Mouse (Mus musculus) myocyte (in vitro differentiated cells): ENCODE data around the gene R3hcc1l. TPM values are rescaled to one million over a fixed set of nuclear protein-coding genes. Genes with fewer than 3 reads are reported as not detected.

Source experiments
- H3K27me3 ChIP-seq: one replicate; pipeline ENCODE4 v1.6.1; 2011; ENCODE audit not compliant: control insufficient read depth, insufficient read depth, insufficient read length
- H3K36me3 ChIP-seq: one replicate; pipeline ENCODE4 v1.6.1; 2011; ENCODE audit not compliant: control insufficient read depth, insufficient read depth
- H3K4me2 ChIP-seq: one replicate; pipeline ENCODE4 v1.6.1; 2011; ENCODE audit warnings: low read depth, control low read depth
- H3K4me3 ChIP-seq: one replicate; pipeline ENCODE4 v1.5.1; 2011; ENCODE audit warnings: mild to moderate bottlenecking, control low read depth, moderate library complexity
- H3K79me2 ChIP-seq: one replicate; pipeline ENCODE4 v1.6.1; 2011; ENCODE audit not compliant: control insufficient read depth, insufficient read depth
- H3ac ChIP-seq: one replicate; pipeline ENCODE4 v1.6.1; 2011; ENCODE audit not compliant: control insufficient read depth, insufficient read length
- CEBPB ChIP-seq: IDR thresholded peaks from 2 replicates; pipeline ENCODE4 v1.6.1; 2011; ENCODE audit warnings: mild to moderate bottlenecking, moderate library complexity; ENCODE audit not compliant: poor library complexity, insufficient read depth, severe bottlenecking
- E2F4 ChIP-seq: IDR thresholded peaks from one replicate; pipeline ENCODE4 v1.6.1; 2011; ENCODE audit warnings: mild to moderate bottlenecking, control low read depth, moderate library complexity; ENCODE audit not compliant: insufficient read depth
- MAX ChIP-seq: IDR thresholded peaks from one replicate; pipeline ENCODE4 v1.6.1; 2011; ENCODE audit warnings: low read depth, mild to moderate bottlenecking, control low read depth
- MYOD1 ChIP-seq, 3 experiments: IDR thresholded peaks; one replicate each; pipeline ENCODE4 v1.6.1; 2011; ENCODE audit warnings: control low read depth in 2 of 3, low read depth in 2 of 3, mild to moderate bottlenecking in 2 of 3, moderate library complexity in 1 of 3; ENCODE audit not compliant: insufficient read length in 2 of 3, control insufficient read depth in 1 of 3
- MYOG ChIP-seq, 3 experiments: IDR thresholded peaks; one replicate each; pipeline ENCODE4 v1.6.1; 2011; ENCODE audit warnings: control low read depth in 2 of 3, low read depth in 2 of 3, mild to moderate bottlenecking in 2 of 3; ENCODE audit not compliant: insufficient read length in 2 of 3, control insufficient read depth in 1 of 3, insufficient read depth in 1 of 3
- POLR2A ChIP-seq: IDR thresholded peaks from one replicate; pipeline ENCODE4 v1.6.1; 2011; ENCODE audit warnings: low read depth, mild to moderate bottlenecking, control low read depth, moderate library complexity; ENCODE audit not compliant: insufficient read length
- POLR2AphosphoS2 ChIP-seq: IDR thresholded peaks from one replicate; pipeline ENCODE4 v1.6.1; 2011; ENCODE audit warnings: low read depth, control low read depth; ENCODE audit not compliant: insufficient read length
- REST ChIP-seq: IDR thresholded peaks from one replicate; pipeline ENCODE4 v1.6.1; 2011; ENCODE audit warnings: mild to moderate bottlenecking, control low read depth, moderate library complexity; ENCODE audit not compliant: insufficient read depth, insufficient read length
- SRF ChIP-seq: IDR thresholded peaks from one replicate; pipeline ENCODE4 v1.6.1; 2011; ENCODE audit warnings: low read depth; ENCODE audit not compliant: control insufficient read depth, insufficient read length
- TCF12 ChIP-seq: IDR thresholded peaks from one replicate; pipeline ENCODE4 v1.6.1; 2011; ENCODE audit warnings: mild to moderate bottlenecking, control low read depth; ENCODE audit not compliant: poor library complexity, insufficient read depth, severe bottlenecking
- TCF3 ChIP-seq: IDR thresholded peaks from one replicate; pipeline ENCODE4 v1.6.1; 2011; ENCODE audit warnings: low read depth, control low read depth; ENCODE audit not compliant: insufficient read length
- USF1 ChIP-seq: IDR thresholded peaks from one replicate; pipeline ENCODE4 v1.6.1; 2011; ENCODE audit warnings: low read depth, mild to moderate bottlenecking, control low read depth, moderate library complexity
- polyA plus RNA-seq: library from polyadenylated mRNA; unstranded; fragments of >200 nt; fragmentation: generic; extraction: Trizol; gene quantifications from one replicate; pipeline ENCODE4 v1.2.1, GENCODE M21; 2012; ENCODE audit warnings: missing spikeins

Gene R3hcc1l
- polyA plus RNA-seq, 1 experiment: 3.8 TPM

DNA sequence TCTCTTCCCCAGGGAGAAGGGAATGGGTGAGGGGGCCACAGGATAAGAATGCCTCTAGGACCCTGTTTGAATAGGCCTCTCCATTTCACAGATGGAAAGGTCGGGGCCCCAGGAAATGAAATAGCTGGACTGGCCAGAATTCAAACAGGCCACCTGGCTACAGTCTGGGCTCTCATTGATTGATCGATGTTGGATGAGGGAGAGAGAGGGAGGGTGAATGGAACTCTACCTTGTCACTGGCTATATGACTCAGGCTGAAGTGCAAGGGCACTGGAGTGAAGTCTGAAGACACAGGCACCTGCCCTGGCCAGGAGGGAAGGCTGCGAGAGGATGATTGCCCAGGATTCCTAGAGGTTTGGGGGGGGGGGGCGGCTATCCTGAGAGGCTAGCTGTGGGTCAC is 93.2 kb downstream of the R3hcc1l start:
- H3K27me3 ChIP-seq: no peaks in the 10 kb centered on the region
- no peak overlapping the region for H3ac ChIP-seq
- peak overlapping the region; percentile 21 for H3K4me3 ChIP-seq
- no peaks in the 10 kb centered on the region for H3K36me3 ChIP-seq
- no peaks in the 10 kb centered on the region for H3K79me2 ChIP-seq
- no peak overlapping the region for H3K4me2 ChIP-seq
- no peak for TF ChIP-seq REST
- TF ChIP-seq MYOD1 (IDR thresholded peaks at IDR 0.05; ENCODE audit: control insufficient read depth in 1 of 3, insufficient read length in 2 of 3, low read depth in 2 of 3): no peak
- no peak for TF ChIP-seq MAX
- no peak for TF ChIP-seq TCF12
- TF ChIP-seq POLR2AphosphoS2: no peak
- no peak for TF ChIP-seq MYOG (IDR thresholded peaks at IDR 0.05; ENCODE audit: control insufficient read depth in 1 of 3, insufficient read depth in 1 of 3, insufficient read length in 2 of 3, low read depth in 2 of 3)
- TF ChIP-seq TCF3: no peak
- no peak for TF ChIP-seq CEBPB
- no peak for TF ChIP-seq USF1
- TF ChIP-seq E2F4: no peak
- TF ChIP-seq SRF: no peak

DNA sequence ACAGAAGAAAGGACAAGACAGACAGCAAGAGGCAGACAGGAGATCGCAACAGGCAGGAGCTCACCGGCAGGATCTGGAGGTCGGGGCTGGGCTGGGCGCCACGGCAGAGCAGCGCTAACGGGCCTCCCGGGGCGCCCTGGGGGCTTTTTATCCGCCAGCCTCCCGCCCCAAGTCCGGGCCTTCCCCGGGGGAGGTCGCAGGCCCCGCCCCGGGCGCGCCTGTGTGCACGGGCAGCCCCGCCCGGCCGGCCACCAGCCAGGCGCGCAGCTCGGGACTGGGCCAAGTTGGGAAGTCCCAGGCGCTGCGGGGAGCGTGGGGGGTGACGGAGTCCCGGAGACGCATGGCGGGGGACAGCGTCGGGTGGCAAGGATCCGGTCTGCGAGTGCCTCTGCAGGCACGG is 94.1 kb downstream of the R3hcc1l start, which contains the start of gene Loxl4:
Loxl4 (minus strand) TSS at position 160 of the 400 bp plus-strand sequence.
- Histone ChIP-seq H3K36me3 (no peaks in the 10 kb centered on the region), H3K27me3 (peaks cover under 1% of the 10 kb centered on the region)
- TF ChIP-seq REST (no peak), SRF (no peak), MYOG (IDR thresholded peaks at IDR 0.05; ENCODE audit: control insufficient read depth in 1 of 3, insufficient read depth in 1 of 3, insufficient read length in 2 of 3, low read depth in 2 of 3) (peak in 1 of 3 experiments; percentile 32)

DNA sequence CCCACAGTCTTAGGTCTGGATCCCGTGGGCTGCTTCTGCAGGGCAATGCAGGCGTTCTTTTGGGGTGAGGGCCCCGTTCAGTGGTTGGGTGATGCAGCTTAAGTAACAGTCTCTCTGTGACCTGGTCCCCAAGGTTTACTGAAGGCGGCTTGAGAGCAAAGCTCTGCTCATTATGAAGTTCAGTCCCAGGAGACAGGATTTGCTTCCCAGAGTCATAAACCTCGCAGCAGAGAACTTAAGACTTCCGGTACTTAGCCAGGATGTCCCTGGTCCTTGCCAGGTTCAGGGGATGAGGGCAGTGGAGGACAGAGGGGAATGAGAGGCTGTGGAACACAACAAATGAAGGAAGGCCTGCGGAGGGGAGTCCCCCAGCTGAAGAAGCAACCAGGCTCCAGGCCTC is 94.6 kb downstream of the R3hcc1l start:
- Histone ChIP-seq H3K4me3 (peak overlapping the region; percentile 21), H3K4me2 (peak overlapping the region; percentile 92), H3K79me2 (no peaks in the 10 kb centered on the region), H3ac (no peak overlapping the region), H3K36me3 (no peaks in the 10 kb centered on the region), H3K27me3 (peaks cover 4% of the 10 kb centered on the region)
- TF ChIP-seq POLR2AphosphoS2 (no peak), POLR2A (no peak), SRF (no peak), REST (no peak), USF1 (no peak), CEBPB (no peak), TCF12 (no peak), MYOG (IDR thresholded peaks at IDR 0.05; ENCODE audit: control insufficient read depth in 1 of 3, insufficient read depth in 1 of 3, insufficient read length in 2 of 3, low read depth in 2 of 3) (no peak), MAX (no peak), TCF3 (no peak), MYOD1 (IDR thresholded peaks at IDR 0.05; ENCODE audit: control insufficient read depth in 1 of 3, insufficient read length in 2 of 3, low read depth in 2 of 3) (no peak), E2F4 (no peak)

More for the DNA sequence above, 94.1 kb downstream of the R3hcc1l start, which contains the start of gene Loxl4:
- H3ac ChIP-seq: no peak within 1 kb of the TSS
- peak within 1 kb of the TSS; percentile 21 for H3K4me3 ChIP-seq
- peak within 1 kb of the TSS; percentile 92 for H3K4me2 ChIP-seq
- H3K79me2 ChIP-seq: no peaks in the 10 kb centered on the region

DNA sequence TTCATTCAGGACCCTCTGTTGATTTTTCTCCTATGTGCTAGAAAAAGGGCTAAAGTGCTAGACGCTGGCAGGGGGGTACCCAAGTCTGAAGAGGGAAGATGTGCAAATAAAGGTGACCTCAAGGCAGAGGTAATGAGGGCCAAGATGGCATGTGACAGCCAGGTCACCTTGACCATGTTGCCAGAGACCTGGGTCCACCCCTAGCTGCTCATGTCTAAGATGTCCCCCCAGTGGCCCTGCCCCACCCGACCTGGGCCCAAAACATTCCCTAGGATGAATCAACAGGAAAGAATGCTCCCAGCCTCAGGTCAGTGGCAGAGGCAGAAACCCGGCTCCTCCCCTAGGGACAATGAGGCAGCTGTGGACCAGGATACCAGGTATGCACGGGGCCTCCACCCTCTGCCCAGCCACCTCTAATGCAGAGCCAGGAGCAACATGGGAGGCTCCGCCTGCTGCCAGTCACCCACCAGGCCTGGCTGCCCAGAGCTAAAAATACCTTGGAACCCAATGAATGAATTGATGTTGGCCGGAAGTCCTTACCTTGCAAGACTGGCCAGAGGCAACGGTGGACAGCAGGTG is 95.2 kb downstream of the R3hcc1l start:
- TF ChIP-seq CEBPB (no peak), USF1 (no peak), E2F4 (no peak), MAX (no peak), POLR2A (no peak), POLR2AphosphoS2 (no peak), TCF3 (no peak), SRF (no peak)
- Histone ChIP-seq H3K4me2 (peak overlapping the region; percentile 92), H3K27me3 (peaks cover 4% of the 10 kb centered on the region), H3K36me3 (no peaks in the 10 kb centered on the region), H3K79me2 (no peaks in the 10 kb centered on the region), H3K4me3 (peak overlapping the region; percentile 21), H3ac (no peak overlapping the region)

DNA sequence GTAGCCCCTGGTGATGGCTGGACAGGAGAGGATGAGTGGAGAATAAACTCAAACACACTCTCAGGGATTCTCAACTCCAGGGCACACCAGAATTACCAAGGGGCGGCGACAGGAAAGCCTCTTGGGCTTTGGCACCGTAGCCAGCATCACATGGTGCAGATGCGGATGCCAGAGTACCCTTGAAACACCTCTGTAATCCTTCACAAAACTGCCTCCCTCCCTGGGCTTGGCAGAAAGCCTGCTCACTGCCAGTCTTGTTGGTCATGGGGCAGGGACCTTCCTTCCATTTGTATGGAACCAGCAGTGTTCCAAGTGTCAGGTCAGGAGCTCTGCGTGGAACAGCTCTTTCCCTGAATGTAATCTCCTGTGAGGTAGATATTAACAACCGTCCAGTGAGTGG is 109.5 kb downstream of the R3hcc1l start:
- Histone ChIP-seq H3ac (no peak overlapping the region), H3K4me2 (no peak overlapping the region), H3K27me3 (no peaks in the 10 kb centered on the region), H3K79me2 (no peaks in the 10 kb centered on the region), H3K36me3 (no peaks in the 10 kb centered on the region), H3K4me3 (no peak overlapping the region)
- TF ChIP-seq MYOG (IDR thresholded peaks at IDR 0.05; ENCODE audit: control insufficient read depth in 1 of 3, insufficient read depth in 1 of 3, insufficient read length in 2 of 3, low read depth in 2 of 3): no peak
- no peak for TF ChIP-seq POLR2A
- TF ChIP-seq REST: no peak
- TF ChIP-seq MAX: no peak
- TF ChIP-seq USF1: no peak
- TF ChIP-seq POLR2AphosphoS2: no peak
- no peak for TF ChIP-seq SRF
- TF ChIP-seq MYOD1 (IDR thresholded peaks at IDR 0.05; ENCODE audit: control insufficient read depth in 1 of 3, insufficient read length in 2 of 3, low read depth in 2 of 3): no peak
- no peak for TF ChIP-seq TCF12
